Mouse (Mus musculus) adrenal gland, adult 8-10 months (tissue): Measurements from ENCODE around the gene S1pr4. TPM values are rescaled to one million over a fixed set of nuclear protein-coding genes. Genes with fewer than 3 reads are reported as not detected.

Experiments used
- DNase-seq: peaks from one replicate; pipeline ENCODE4 v3.0.0; 2022
- total RNA-seq, 4 experiments: library from RNA; stranded (reverse); gene quantifications; 2 replicates each; pipeline ENCODE4 v1.2.4; 2022

Gene S1pr4
- total RNA-seq, 4 experiments from 2014 or later: 0.56 to 1.7 (median 0.92) TPM

- no peak for DNase-seq
Measured at GRCm38 (mm10) chr10:81519227-81519977, 19.5 kb upstream of the S1pr4 start.

GRCm38 (mm10) chr10:81518546-81518945 is 18.6 kb upstream of the S1pr4 start:
- DNase-seq: no peak

GRCm38 (mm10) chr10:81517227-81517626 is 17.3 kb upstream of the S1pr4 start:
- DNase-seq: no peak

- DNase-seq: no peak
Measured at GRCm38 (mm10) chr10:81513798-81514197, 13.9 kb upstream of the S1pr4 start.

GRCm38 (mm10) chr10:81510246-81510810 is 10.4 kb upstream of the S1pr4 start:
- DNase-seq: no peak

GRCm38 (mm10) chr10:81507691-81508489 is 8.0 kb upstream of the S1pr4 start:
- DNase-seq: no peak

- DNase-seq: no peak
Measured at GRCm38 (mm10) chr10:81507095-81507494, 7.2 kb upstream of the S1pr4 start.

- DNase-seq: no peak
Measured at GRCm38 (mm10) chr10:81505016-81505664, 5.2 kb upstream of the S1pr4 start.

GRCm38 (mm10) chr10:81502658-81503057 is 2.7 kb upstream of the S1pr4 start:
- peak; percentile 71 for DNase-seq

GRCm38 (mm10) chr10:81501863-81502262 is 1.9 kb upstream of the S1pr4 start:
- no peak for DNase-seq

GRCm38 (mm10) chr10:81499250-81499901 is 556 bp downstream of the S1pr4 start:
- DNase-seq: no peak

GRCm38 (mm10) chr10:81498316-81499249 is 1.3 kb downstream of the S1pr4 start:
- DNase-seq: no peak

- DNase-seq: no peak
Measured at GRCm38 (mm10) chr10:81497401-81498270, 2.3 kb downstream of the S1pr4 start.

GRCm38 (mm10) chr10:81496969-81497368 is 3.0 kb downstream of the S1pr4 start:
- DNase-seq: no peak

- DNase-seq: peak; percentile 97
Measured at GRCm38 (mm10) chr10:81496264-81496901, 3.5 kb downstream of the S1pr4 start, which contains the start of gene Ncln. Gene Ncln (minus strand): TSS chr10:81496392.

GRCm38 (mm10) chr10:81495616-81496263 is 4.2 kb downstream of the S1pr4 start:
- DNase-seq: no peak

- no peak for DNase-seq
Measured at GRCm38 (mm10) chr10:81495151-81495550, 4.8 kb downstream of the S1pr4 start.

- no peak for DNase-seq
Measured at GRCm38 (mm10) chr10:81494260-81495041, 5.5 kb downstream of the S1pr4 start.
